Mouse (Mus musculus): Measurements from ENCODE around the gene Polr1d. TPM values are rescaled to one million over a fixed set of nuclear protein-coding genes. Genes with fewer than 3 reads are reported as not detected.

The Polr1d gene
- polyA plus RNA-seq, 1 experiment from 2014 or later, result 118 TPM

DNA sequence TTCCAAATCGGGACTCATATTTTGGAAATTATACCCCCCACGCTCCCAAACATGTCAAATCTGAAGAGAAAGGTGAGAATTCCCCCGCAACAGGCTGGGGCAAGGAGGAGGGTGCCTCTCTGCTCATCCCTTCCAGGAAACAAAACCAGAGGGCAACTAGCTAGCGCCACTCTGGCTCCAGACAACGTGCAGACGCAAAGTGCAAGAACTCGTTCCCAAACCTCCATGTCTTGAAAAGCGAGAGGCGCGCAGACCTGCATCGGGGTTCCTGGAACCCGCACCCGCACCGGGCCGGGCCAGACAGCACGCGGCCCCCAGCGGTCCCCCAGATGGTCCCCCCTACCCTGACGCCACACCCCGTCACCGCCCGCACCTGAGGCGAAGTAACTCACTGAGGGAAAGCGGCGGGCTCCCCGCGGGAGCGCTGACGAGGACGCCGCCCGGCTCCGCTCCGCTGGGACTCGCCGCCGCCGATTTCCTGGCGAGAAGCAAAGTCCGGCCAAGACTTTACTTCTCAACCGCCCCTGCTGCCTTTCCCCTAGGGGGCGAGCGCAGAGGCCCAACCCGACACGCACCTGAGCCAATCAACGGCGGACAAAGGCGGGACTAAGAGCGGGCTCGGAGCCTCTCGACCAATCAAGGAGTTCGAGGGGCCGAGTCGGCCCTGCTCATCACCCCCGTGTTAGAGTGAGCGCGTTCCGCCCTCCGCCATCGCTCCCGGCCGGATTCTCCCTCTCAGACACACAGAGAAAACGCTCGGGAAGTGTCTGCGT, 638 bp upstream of the Polr1d start, which contains the start of gene Lnx2:
Lnx2 (minus strand) TSS at position 561 of the 773 bp plus-strand sequence.
- Histone ChIP-seq H3K4me1 (peaks cover 21% of the 10 kb centered on the region), H3K27me3 (no peaks in the 10 kb centered on the region), H3K4me3 (peak within 1 kb of the TSS; percentile 79), H3K9me3 (replicated peaks) (no peaks in the 10 kb centered on the region), H3K4me2 (peak within 1 kb of the TSS; percentile 89), H3K27ac (peak within 1 kb of the TSS; percentile 89), H3K36me3 (ENCODE audit: poor library complexity, severe bottlenecking) (peaks cover 7% of the 10 kb centered on the region; the same call in 1 of the 2 replicates), H3K9ac (peak within 1 kb of the TSS; percentile 85)
- under 1% methylated on average over 65 of the region's 65 CpGs for WGBS
- peak; percentile 99 for ATAC-seq

DNA sequence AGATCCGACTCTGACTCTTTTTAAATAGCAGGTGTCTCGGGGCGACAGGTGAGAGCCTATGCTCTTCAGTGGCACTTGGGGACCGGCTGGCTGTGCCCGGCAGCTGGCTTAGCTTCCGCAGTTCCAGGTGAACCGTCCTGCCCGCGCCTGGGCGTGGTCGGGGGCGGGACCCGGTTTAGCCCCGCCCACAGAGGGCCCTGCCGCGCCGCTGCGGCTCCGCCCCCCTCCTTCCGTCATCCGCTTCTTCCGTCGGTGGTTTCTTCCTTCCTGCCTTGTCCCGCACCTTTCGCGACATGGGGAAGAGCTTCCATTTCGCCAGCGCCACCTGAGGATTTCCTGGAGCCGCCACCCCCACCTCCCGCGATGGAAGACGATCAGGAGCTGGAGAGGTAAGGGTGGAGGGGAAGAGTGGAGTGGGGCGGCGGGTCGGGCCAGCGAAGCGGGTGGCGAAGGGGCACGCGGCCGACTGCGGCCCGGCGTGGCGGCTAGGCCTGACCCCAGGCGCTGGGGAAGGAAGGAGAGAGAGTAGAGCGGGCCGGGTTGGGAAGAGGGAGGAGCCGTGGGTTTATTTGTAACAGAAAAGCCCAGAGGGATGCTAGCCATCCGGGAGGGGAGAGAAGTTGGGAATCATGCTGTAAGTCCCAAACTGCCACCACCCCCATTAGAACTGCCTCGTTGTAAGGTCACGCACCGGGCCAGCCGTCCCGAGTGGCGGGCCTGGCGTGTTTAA, 620 bp downstream of the Polr1d start:
- Histone ChIP-seq H3K27me3 (no peaks in the 10 kb centered on the region), H3K9me3 (replicated peaks) (no peaks in the 10 kb centered on the region), H3K36me3 (ENCODE audit: poor library complexity, severe bottlenecking) (peaks cover 14% of the 10 kb centered on the region; the same call in 1 of the 2 replicates), H3K27ac (peak overlapping the region; percentile 89; the same call in 1 of the 2 replicates), H3K9ac (peak overlapping the region; percentile 85), H3K4me1 (peaks cover 21% of the 10 kb centered on the region), H3K4me2 (peak overlapping the region; percentile 89), H3K4me3 (peak overlapping the region; percentile 79)
- WGBS, result under 1% methylated on average over 55 of the region's 57 CpGs
- ATAC-seq, result peak; percentile 64

DNA sequence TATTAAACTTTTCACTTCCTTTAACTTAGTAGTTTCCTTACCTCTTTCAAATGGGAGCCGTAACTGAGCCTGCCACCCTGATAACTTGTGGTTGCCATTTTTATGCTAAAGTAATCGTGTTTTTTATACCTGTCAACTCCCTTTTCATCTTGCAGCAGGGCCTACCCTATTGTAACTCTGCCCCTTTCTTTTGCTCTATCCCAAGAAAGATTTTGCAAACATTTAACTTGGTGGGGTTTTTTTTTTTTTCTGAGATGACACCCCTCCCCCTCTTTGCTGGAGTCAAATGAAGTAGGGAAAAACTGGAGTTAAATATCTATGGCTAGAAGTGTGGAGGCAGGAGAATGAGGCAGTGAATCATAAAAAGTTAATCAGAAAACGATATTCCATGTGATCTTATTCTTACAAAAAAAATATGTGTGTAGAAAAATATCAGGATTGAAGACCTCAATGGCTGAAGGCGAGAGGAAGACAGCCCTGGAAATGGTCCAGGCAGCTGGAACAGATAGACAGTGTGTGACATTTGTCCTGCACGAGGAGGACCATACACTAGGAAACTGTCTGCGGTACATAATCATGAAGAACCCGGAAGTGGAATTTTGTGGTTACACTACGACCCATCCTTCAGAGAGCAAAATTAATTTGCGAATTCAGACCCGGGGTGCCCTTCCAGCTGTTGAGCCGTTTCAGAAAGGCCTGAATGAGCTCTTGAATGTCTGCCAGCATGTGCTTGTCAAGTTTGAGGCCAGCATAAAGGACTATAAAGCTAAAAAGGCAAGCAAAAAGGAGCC, 1.5 kb downstream of the Polr1d start:
- WGBS, result 52% methylated on average over 11 of the region's 11 CpGs
- H3K27me3 ChIP-seq, result no peaks in the 10 kb centered on the region
- peak overlapping the region; percentile 89 for H3K4me2 ChIP-seq
- no peaks in the 10 kb centered on the region for H3K9me3 ChIP-seq (replicated peaks)
- no peak overlapping the region for H3K27ac ChIP-seq
- no peak for ATAC-seq
- H3K4me3 ChIP-seq, result peak overlapping the region; percentile 79
- peaks cover 21% of the 10 kb centered on the region for H3K4me1 ChIP-seq
- H3K36me3 ChIP-seq (ENCODE audit: poor library complexity, severe bottlenecking), result peaks cover 14% of the 10 kb centered on the region; the same call in 1 of the 2 replicates
- H3K9ac ChIP-seq, result peak overlapping the region; percentile 85

DNA sequence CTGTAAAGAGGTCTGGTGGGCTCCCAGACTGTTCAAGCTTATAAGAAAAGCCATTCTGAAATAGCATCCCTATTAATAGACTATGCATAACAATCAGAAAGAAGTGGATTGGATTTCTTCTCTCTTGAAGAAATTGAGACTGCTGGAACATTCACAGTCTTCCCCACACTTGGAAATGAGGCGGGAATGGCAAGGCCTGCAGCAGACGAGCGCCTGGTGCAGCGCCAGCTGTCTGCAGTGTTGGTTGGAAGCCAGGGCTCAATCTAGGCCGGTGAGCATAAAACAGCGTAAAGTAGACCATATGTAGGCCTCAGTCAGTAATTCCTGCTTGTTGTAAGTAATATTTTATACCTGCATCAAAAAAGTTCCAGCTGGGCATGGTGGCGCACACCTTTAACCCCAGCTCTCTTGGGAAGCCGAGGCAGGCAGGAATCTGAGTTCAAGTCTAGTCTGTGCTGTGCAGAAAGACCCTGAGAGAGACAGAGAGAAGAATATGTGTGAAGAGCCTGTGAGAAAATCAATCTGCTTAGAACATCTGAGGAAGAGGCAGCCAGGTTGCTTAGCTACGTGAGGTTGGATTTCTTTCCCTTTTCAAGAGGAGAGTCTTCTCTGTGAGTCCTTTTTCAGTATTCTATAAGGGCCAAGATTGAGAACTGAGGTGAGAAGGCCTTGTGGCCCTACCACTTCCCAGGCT, 8.5 kb downstream of the Polr1d start:
- Histone ChIP-seq H3K36me3 (ENCODE audit: poor library complexity, severe bottlenecking) (peaks cover 21% of the 10 kb centered on the region), H3K4me2 (no peak overlapping the region), H3K27ac (peak overlapping the region; percentile 76), H3K9me3 (replicated peaks) (no peaks in the 10 kb centered on the region), H3K4me3 (no peak overlapping the region), H3K27me3 (no peaks in the 10 kb centered on the region), H3K9ac (no peak overlapping the region), H3K4me1 (peaks cover 18% of the 10 kb centered on the region; the same call in 1 of the 2 replicates)
- peak; percentile 74; the same call in 1 of the 2 replicates for ATAC-seq
- WGBS, result 71% methylated on average over 9 of the region's 9 CpGs

DNA sequence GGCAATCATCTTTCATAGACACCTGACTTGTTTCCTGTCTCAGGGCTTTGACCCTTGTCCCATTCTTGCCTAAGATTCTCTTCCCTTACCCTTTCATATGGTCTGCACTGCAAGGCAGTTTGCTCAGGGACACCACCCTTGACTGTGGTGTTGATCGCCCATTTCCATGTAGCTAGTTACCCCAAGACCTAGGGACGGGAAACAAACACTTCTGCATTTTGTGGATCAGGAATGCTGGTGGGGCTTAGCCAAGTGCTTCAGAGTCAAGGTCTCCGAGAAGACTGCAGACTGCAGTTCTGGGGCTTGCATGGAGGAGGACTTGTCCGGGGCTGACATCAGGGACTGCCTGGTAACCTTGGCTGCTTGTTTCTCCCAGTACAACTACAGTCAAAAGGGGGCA, 10.0 kb downstream of the Polr1d start:
- Histone ChIP-seq H3K4me3 (no peak overlapping the region), H3K9ac (no peak overlapping the region), H3K4me2 (no peak overlapping the region), H3K27ac (no peak overlapping the region), H3K4me1 (peaks cover 18% of the 10 kb centered on the region; the same call in 1 of the 2 replicates), H3K9me3 (replicated peaks) (no peaks in the 10 kb centered on the region), H3K27me3 (no peaks in the 10 kb centered on the region), H3K36me3 (ENCODE audit: poor library complexity, severe bottlenecking) (peaks cover 16% of the 10 kb centered on the region; the same call in 1 of the 2 replicates)
- ATAC-seq, result no peak
- WGBS, result 93% methylated on average over 4 of the region's 4 CpGs

DNA sequence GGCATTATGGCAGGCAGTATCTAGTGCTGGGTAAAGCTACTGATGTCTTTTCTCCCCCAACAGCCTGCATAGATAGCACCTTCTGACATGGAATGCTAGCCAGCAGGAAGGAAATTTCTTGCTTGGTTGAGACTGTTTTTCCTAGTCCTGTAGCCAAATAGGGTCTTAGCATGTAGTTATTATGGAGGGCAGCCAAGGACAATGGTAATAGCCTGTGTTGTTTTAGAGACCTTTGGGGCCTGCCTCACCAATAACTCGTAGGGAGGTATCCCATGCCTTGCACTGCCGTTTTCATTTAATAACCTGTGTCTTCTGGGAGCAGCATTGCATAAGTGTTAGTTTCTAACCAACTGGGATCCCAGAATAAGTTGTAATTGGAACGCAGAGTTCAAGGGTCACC, 13.0 kb downstream of the Polr1d start:
- H3K36me3 ChIP-seq (ENCODE audit: poor library complexity, severe bottlenecking), result peaks cover 6% of the 10 kb centered on the region; the same call in 1 of the 2 replicates
- H3K27ac ChIP-seq, result no peak overlapping the region
- no peak for ATAC-seq
- no peaks in the 10 kb centered on the region for H3K27me3 ChIP-seq
- WGBS, result 79% methylated on average over 3 of the region's 3 CpGs
- H3K4me3 ChIP-seq, result no peak overlapping the region
- H3K4me1 ChIP-seq, result peaks cover 14% of the 10 kb centered on the region; the same call in 1 of the 2 replicates
- H3K4me2 ChIP-seq, result no peak overlapping the region
- no peaks in the 10 kb centered on the region for H3K9me3 ChIP-seq (replicated peaks)
- no peak overlapping the region for H3K9ac ChIP-seq

DNA sequence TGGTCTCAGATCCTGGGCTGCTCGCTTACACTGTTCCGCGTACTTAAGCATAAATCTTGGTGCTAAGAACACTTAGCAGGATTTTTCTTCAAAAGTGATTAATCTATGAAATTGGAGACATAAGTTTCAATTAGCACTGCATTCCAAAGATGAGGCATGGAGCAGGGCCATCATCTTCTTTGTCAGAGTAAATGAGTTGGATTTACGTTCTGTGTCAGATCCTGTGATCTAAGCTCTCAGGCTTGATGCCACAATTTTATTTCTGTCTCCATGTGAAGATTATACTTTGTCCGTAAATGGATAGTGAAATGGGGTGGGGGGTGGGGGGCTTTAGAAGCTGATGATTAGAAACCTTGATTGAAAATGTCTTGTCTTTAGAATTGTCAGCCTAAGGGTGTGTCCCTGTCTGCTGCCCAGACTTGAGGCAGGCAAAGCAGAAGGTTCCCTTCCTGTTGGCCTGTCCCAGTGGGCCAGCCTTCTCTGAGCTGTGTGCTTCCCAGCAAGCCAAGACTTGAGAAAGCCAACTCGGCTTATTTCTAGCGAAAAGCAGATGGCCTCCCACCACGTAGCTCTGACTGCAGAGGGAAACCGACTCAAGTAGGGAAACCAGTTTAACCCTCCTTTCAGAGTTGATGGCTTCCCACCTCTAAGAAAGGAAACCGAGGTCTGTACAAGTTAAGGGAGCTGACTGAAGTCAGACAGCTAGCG, 13.6 kb downstream of the Polr1d start:
- Histone ChIP-seq H3K9me3 (replicated peaks) (no peaks in the 10 kb centered on the region), H3K27me3 (no peaks in the 10 kb centered on the region), H3K4me1 (peaks cover 8% of the 10 kb centered on the region; the same call in 1 of the 2 replicates), H3K36me3 (ENCODE audit: poor library complexity, severe bottlenecking) (peaks cover 6% of the 10 kb centered on the region), H3K4me2 (no peak overlapping the region), H3K27ac (no peak overlapping the region), H3K4me3 (no peak overlapping the region), H3K9ac (no peak overlapping the region)
- peak; percentile 53; the same call in 1 of the 2 replicates for ATAC-seq
- 87% methylated on average over 11 of the region's 11 CpGs for WGBS

DNA sequence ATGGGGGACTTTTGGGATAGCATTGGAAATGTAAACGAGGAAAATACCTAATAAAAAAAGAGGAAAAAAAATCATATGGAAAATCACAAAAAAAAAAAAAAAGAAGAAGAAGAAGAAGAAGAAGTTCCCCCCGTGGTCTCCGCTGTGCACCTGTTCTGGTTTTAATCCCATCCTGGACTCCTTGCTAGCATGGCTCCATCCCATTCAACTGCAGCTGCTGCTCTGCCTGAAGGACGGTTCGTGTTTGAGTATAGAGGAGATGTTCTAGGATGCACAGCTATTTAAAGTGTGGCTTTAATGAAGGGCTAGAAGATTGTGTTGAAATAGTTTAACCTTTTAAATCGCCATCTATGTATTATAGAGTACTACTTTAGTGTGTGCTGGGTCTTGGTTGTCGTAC, 15.6 kb downstream of the Polr1d start:
- Histone ChIP-seq H3K9me3 (replicated peaks) (no peaks in the 10 kb centered on the region), H3K36me3 (ENCODE audit: poor library complexity, severe bottlenecking) (peaks cover 11% of the 10 kb centered on the region), H3K9ac (no peak overlapping the region), H3K4me2 (no peak overlapping the region), H3K27me3 (no peaks in the 10 kb centered on the region), H3K4me1 (no peaks in the 10 kb centered on the region), H3K4me3 (no peak overlapping the region), H3K27ac (no peak overlapping the region)
- ATAC-seq, result no peak
- 96% methylated on average over 7 of the region's 7 CpGs for WGBS

DNA sequence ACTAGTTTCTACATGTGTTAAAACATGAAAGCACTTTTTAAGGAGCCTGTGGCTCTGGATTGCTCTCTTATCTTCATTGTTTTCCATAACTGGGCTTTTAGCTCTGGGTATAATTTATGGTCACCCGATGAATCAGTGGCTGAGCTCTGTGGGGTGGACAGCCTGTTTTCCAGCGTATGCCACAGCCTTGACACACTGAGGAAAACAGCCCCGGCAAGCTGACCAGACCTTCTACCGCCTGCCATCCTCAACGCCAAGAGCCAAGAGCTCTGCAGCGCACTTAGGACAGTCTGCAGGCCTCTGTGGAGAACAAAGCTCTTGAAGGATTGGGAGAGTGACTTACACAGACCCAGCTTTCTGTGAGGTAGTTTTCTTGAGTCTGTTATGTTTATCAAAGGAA, 17.4 kb downstream of the Polr1d start:
- H3K4me1 ChIP-seq, result no peaks in the 10 kb centered on the region
- no peaks in the 10 kb centered on the region for H3K27me3 ChIP-seq
- no peak overlapping the region for H3K27ac ChIP-seq
- H3K9me3 ChIP-seq (replicated peaks), result no peaks in the 10 kb centered on the region
- H3K4me2 ChIP-seq, result no peak overlapping the region
- H3K4me3 ChIP-seq, result no peak overlapping the region
- no peak for ATAC-seq
- H3K9ac ChIP-seq, result no peak overlapping the region
- WGBS, result 94% methylated on average over 6 of the region's 6 CpGs
- peaks cover 9% of the 10 kb centered on the region for H3K36me3 ChIP-seq (ENCODE audit: poor library complexity, severe bottlenecking)

DNA sequence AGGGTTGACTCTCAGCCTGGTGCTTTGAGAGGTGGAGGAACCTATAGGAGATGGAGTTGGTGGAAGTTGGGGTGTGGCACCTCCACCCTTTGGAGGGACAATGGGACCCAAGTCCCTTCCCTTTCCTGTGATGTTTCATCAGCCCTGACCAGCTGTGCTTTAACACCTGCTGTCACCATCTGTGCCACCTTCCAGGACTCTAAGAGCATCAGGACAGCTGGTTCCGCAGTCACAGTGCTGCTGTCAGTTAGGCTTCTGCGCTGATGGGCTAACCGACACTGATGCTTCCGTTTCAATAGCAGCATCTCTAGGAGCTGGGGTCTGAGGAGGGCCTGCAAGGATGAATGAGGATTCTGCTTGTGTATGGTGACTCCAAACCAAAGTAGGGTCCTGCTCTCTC, 19.7 kb downstream of the Polr1d start:
- no peaks in the 10 kb centered on the region for H3K9me3 ChIP-seq (replicated peaks)
- H3K4me3 ChIP-seq, result no peak overlapping the region
- no peak overlapping the region for H3K9ac ChIP-seq
- no peak for ATAC-seq
- no peak overlapping the region for H3K4me2 ChIP-seq
- H3K27me3 ChIP-seq, result no peaks in the 10 kb centered on the region
- no peaks in the 10 kb centered on the region for H3K4me1 ChIP-seq
- 91% methylated on average over 4 of the region's 4 CpGs for WGBS
- no peak overlapping the region for H3K27ac ChIP-seq
- H3K36me3 ChIP-seq (ENCODE audit: poor library complexity, severe bottlenecking), result peaks cover 14% of the 10 kb centered on the region

DNA sequence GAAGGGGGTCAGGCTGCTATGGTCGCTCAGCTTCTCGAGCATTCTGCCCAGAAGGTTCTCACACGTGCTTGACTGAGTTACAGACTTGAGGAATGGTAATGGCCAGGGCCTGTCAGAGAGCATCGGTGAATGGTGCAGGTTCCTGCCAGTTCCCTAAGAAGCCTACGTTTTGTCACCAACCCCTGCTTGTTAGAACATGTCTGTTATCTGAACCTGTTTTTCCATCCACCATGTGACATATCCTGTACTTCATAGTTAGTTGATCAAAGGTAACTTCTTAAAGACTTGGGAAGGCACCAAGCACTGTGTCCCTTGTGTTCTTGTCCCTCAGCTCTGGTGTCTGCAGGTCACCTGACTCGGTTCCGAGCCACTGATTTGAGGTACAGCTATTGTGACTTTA, 21.8 kb downstream of the Polr1d start:
- Histone ChIP-seq H3K36me3 (ENCODE audit: poor library complexity, severe bottlenecking) (peaks cover 29% of the 10 kb centered on the region), H3K4me1 (no peaks in the 10 kb centered on the region), H3K4me3 (no peak overlapping the region), H3K9ac (no peak overlapping the region), H3K27me3 (no peaks in the 10 kb centered on the region), H3K9me3 (replicated peaks) (no peaks in the 10 kb centered on the region), H3K27ac (no peak overlapping the region), H3K4me2 (no peak overlapping the region)
- ATAC-seq, result no peak
- WGBS, result 91% methylated on average over 7 of the region's 7 CpGs

Data from forebrain, embryonic 13.5 days (tissue).